Mouse (Mus musculus): Measurements from ENCODE around the gene Ppp1r36.

DNA sequence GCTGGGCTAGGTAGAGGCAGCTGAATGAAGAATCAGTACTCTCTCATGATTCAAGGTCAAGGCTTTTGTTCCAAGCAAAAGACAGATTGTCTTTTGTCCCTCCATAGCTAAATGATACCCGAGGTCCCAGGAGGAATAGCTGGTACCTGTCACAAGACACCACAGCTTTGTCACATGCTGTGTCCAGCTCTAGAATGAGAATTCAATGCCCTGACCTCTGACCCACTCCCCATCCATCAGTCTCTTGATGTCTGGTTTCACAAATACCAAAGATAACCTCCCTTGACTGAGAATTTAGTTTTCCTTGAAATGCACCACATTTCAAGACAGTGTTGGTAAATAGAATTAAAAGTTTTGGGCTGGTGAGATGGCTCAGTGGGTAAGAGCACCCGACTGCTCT is 34.9 kb downstream of the Ppp1r36 start:
- no peak for TF ChIP-seq CTCF (IDR thresholded peaks at IDR 0.05; ENCODE audit: low read depth, low read length)
- no peak for TF ChIP-seq POLR2A (IDR thresholded peaks at IDR 0.05; ENCODE audit: insufficient read depth, low read length)
